Mouse (Mus musculus): ENCODE results near the gene Trpv1. TPM values are rescaled to one million over a fixed set of nuclear protein-coding genes. Genes with fewer than 3 reads are reported as not detected.

The Trpv1 gene
- polyA plus RNA-seq, 1 experiment from 2014 or later = not detected

DNA sequence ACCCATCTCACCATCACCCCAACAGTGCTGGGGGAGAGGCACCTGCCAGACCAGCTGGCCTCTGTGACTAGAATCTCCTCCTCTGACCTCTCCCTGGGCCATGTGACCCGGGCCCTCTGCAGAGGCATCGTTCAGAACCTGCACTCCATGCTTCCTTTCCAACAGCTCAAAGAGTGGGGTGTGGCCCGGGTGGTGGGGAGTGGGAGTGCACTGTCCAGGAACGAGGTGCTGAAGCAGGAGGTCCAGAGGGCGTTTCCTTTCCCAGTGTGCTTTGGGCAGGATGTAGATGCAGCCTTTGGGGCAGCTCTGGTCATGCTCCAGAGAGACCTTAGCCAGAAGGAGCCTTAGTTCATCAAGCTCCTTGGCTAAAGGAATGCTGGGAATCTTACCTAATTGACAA is 11.2 kb upstream of the Trpv1 start:
- Histone ChIP-seq H3K4me1 (replicated peaks; ENCODE audit: control insufficient read depth, insufficient read depth, low read length) (no peaks in the 10 kb centered on the region), H3K27me3 (replicated peaks; ENCODE audit: control insufficient read depth, insufficient read depth, low read length) (no peaks in the 10 kb centered on the region), H3K9ac (ENCODE audit: low read depth, low read length) (no peak overlapping the region), H3K36me3 (ENCODE audit: control insufficient read depth, insufficient read depth, low read length) (no peaks in the 10 kb centered on the region), H3K9me3 (ENCODE audit: control insufficient read depth, low read length) (no peaks in the 10 kb centered on the region), H3K4me3 (ENCODE audit: low read depth, low read length) (no peak overlapping the region), H3K4me2 (no peak overlapping the region), H3K27ac (ENCODE audit: low read depth, low read length) (no peak overlapping the region)
- DNase-seq (ENCODE audit: low spot score) = no peak
- no peak for ATAC-seq (replicated peaks; ENCODE audit: low FRiP score)
- 27% methylated on average over 5 of the region's 5 CpGs for WGBS

DNA sequence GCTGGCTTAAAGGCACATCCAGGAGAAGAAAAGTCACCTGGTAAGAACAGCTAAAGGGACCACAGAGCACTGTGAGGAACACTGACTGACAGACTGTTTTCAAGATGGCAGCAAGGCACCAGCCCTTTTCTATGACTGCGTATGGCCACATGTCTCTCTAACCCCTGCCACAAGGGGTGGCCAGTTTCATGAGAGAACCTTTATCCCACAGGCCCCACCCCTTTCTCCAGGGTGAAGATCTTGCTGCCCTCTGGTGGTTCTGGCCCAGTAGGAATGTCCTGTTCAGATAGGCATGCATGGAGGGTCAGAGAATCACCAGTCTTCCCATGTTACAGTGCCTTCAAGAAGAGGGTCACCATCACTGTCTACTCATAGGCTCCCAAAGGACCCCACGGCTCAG is 10.1 kb upstream of the Trpv1 start:
- Histone ChIP-seq H3K9me3 (ENCODE audit: control insufficient read depth, low read length) (no peaks in the 10 kb centered on the region), H3K9ac (ENCODE audit: low read depth, low read length) (no peak overlapping the region), H3K27me3 (replicated peaks; ENCODE audit: control insufficient read depth, insufficient read depth, low read length) (no peaks in the 10 kb centered on the region), H3K4me1 (replicated peaks; ENCODE audit: control insufficient read depth, insufficient read depth, low read length) (no peaks in the 10 kb centered on the region), H3K4me3 (ENCODE audit: low read depth, low read length) (no peak overlapping the region), H3K4me2 (no peak overlapping the region), H3K36me3 (ENCODE audit: control insufficient read depth, insufficient read depth, low read length) (no peaks in the 10 kb centered on the region), H3K27ac (ENCODE audit: low read depth, low read length) (no peak overlapping the region)
- DNase-seq (ENCODE audit: low spot score) = no peak
- WGBS = 62% methylated on average over 2 of the region's 2 CpGs
- peak; percentile 68 for ATAC-seq (replicated peaks; ENCODE audit: low FRiP score)

DNA sequence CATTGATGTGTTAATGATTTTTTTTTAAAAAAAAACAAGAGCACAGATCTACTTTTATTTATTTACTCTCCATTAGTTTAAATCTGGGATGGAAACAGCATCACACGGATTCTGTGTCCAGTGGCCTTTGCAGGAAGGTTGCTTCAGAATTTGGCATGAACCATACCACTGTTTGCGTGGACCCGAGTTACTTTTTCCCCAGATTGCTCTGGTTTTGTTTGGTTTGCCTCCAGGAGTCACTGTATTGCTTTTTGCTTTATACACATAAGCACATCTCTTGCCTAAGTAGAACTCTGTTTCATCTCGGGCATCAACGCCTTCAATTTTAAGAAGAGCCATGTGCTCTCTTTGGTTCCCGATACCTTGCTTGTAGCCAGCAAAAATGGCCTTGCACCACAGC is 8.2 kb upstream of the Trpv1 start:
- no peaks in the 10 kb centered on the region for H3K4me1 ChIP-seq (replicated peaks; ENCODE audit: control insufficient read depth, insufficient read depth, low read length)
- WGBS = 86% methylated on average over 6 of the region's 6 CpGs
- H3K27me3 ChIP-seq (replicated peaks; ENCODE audit: control insufficient read depth, insufficient read depth, low read length) = no peaks in the 10 kb centered on the region
- no peak overlapping the region for H3K27ac ChIP-seq (ENCODE audit: low read depth, low read length)
- no peak overlapping the region for H3K4me2 ChIP-seq
- DNase-seq (ENCODE audit: low spot score) (no peak), ATAC-seq (replicated peaks; ENCODE audit: low FRiP score) (no peak)
- H3K36me3 ChIP-seq (ENCODE audit: control insufficient read depth, insufficient read depth, low read length) = no peaks in the 10 kb centered on the region
- no peak overlapping the region for H3K4me3 ChIP-seq (ENCODE audit: low read depth, low read length)
- no peaks in the 10 kb centered on the region for H3K9me3 ChIP-seq (ENCODE audit: control insufficient read depth, low read length)
- H3K9ac ChIP-seq (ENCODE audit: low read depth, low read length) = no peak overlapping the region

DNA sequence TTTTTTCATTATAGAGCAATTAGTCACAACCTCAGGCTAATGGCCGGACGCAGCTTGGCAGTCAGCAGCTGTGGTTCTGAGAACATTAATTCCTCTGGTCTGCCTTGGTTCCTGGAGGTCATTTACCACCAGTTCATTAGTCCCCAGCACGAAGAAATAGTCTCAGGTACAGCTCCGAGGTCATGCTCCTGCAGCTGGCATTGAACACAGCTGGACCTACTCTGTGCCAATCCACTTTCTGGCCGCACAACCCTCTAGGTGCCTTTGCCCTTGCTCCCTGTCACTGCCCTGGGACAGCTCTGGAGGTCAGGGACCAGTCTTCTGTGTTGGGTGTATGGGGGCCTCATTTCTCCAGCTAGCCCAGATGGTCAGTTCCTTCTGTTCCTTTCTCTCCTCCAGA is 5.2 kb upstream of the Trpv1 start:
- Histone ChIP-seq H3K27me3 (replicated peaks; ENCODE audit: control insufficient read depth, insufficient read depth, low read length) (no peaks in the 10 kb centered on the region), H3K4me2 (no peak overlapping the region), H3K9ac (ENCODE audit: low read depth, low read length) (no peak overlapping the region), H3K4me3 (ENCODE audit: low read depth, low read length) (no peak overlapping the region), H3K36me3 (ENCODE audit: control insufficient read depth, insufficient read depth, low read length) (no peaks in the 10 kb centered on the region), H3K9me3 (ENCODE audit: control insufficient read depth, low read length) (no peaks in the 10 kb centered on the region), H3K27ac (ENCODE audit: low read depth, low read length) (no peak overlapping the region), H3K4me1 (replicated peaks; ENCODE audit: control insufficient read depth, insufficient read depth, low read length) (no peaks in the 10 kb centered on the region)
- 72% methylated on average over 5 of the region's 5 CpGs for WGBS
- ATAC-seq (replicated peaks; ENCODE audit: low FRiP score) (no peak), DNase-seq (ENCODE audit: low spot score) (no peak)

DNA sequence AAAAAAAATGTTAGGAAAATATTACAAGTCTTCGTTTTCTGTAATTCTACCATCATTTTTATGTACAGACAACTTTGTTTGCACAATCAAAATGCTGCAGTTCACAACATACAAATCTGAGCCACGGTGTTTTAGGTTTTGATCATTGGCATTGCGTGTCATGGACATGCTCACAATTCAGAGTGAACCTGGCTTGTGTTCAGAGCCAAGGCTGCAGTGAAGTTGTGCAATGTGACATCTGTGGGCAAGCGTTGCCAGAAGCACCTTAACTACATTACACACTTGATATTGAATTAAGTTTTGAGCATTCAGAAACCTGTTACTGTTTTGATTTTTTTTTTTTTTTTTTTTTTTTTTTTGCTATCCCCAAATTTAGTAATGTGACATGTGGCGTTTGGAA is 4.0 kb upstream of the Trpv1 start:
- 82% methylated on average over 5 of the region's 5 CpGs for WGBS
- no peak overlapping the region for H3K4me2 ChIP-seq

DNA sequence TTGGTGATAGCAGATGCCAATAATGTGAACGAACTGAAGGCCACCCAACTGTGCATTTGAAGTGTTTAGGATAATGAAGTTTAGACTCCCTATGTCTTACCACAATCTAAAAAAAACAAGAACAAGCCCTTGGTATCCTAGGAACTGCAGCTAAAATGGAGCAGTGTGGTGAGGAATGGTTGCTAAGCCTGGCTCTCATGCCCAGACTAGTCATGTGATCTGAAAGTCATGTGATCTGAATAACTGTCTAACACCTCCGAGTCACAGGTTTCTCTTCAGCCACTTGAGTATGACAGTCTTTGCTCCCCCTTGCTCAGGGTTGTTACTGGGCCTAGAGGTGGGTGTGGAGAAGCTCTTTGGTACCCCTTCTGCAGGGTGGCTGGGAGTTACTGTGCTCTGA is 1.6 kb upstream of the Trpv1 start:
- H3K27me3 ChIP-seq (replicated peaks; ENCODE audit: control insufficient read depth, insufficient read depth, low read length) = no peaks in the 10 kb centered on the region
- H3K4me3 ChIP-seq (ENCODE audit: low read depth, low read length) = no peak overlapping the region
- H3K9ac ChIP-seq (ENCODE audit: low read depth, low read length) = no peak overlapping the region
- no peak overlapping the region for H3K4me2 ChIP-seq
- DNase-seq (ENCODE audit: low spot score) (no peak), ATAC-seq (replicated peaks; ENCODE audit: low FRiP score) (no peak)
- H3K4me1 ChIP-seq (replicated peaks; ENCODE audit: control insufficient read depth, insufficient read depth, low read length) = no peaks in the 10 kb centered on the region
- no peaks in the 10 kb centered on the region for H3K36me3 ChIP-seq (ENCODE audit: control insufficient read depth, insufficient read depth, low read length)
- no peak overlapping the region for H3K27ac ChIP-seq (ENCODE audit: low read depth, low read length)
- H3K9me3 ChIP-seq (ENCODE audit: control insufficient read depth, low read length) = no peaks in the 10 kb centered on the region
- 42% methylated on average over 2 of the region's 2 CpGs for WGBS

More for the DNA sequence above, 4.0 kb upstream of the Trpv1 start:
- ATAC-seq (replicated peaks; ENCODE audit: low FRiP score) (no peak), DNase-seq (ENCODE audit: low spot score) (no peak)
- no peaks in the 10 kb centered on the region for H3K9me3 ChIP-seq (ENCODE audit: control insufficient read depth, low read length)
- H3K27ac ChIP-seq (ENCODE audit: low read depth, low read length) = no peak overlapping the region
- H3K36me3 ChIP-seq (ENCODE audit: control insufficient read depth, insufficient read depth, low read length) = no peaks in the 10 kb centered on the region
- no peak overlapping the region for H3K4me3 ChIP-seq (ENCODE audit: low read depth, low read length)
- no peaks in the 10 kb centered on the region for H3K4me1 ChIP-seq (replicated peaks; ENCODE audit: control insufficient read depth, insufficient read depth, low read length)
- H3K9ac ChIP-seq (ENCODE audit: low read depth, low read length) = no peak overlapping the region
- no peaks in the 10 kb centered on the region for H3K27me3 ChIP-seq (replicated peaks; ENCODE audit: control insufficient read depth, insufficient read depth, low read length)

DNA sequence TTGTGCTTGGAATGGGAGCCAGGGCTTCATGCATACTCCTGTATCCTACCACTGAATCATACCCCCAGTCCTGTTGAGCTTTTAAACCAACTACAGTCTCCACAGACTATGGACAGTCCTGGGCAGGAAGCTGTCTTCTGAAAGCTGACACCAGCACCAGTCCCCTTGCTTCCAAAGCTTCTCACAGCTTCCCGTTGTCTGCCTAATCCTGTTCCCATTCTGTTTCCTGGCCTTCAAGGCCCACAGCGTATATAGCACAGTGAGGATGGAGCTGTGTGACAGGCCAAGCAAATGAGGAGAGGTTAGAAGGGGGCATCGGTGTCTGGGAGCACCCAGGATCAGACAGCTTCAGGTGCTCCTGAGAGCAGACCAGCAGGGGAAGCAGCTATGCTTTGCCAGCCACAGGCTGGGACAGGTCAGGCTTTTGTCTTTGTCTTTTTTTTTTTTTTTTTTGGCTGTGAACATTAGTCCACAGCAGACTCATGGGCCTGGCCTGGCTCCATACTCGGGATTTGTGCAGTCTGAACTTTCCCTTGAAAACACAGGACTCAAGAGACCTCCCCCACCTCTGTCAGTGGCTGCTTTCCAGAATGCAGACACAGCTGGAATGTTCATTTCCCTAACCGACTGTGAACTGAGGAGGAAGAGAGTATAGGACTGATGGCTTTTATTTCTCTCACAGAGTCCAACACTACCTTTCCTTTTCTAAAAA is 2.1 kb downstream of the Trpv1 start:
- 36% methylated on average over 5 of the region's 5 CpGs for WGBS
- no peak overlapping the region for H3K27ac ChIP-seq (ENCODE audit: low read depth, low read length)
- no peak overlapping the region for H3K9ac ChIP-seq (ENCODE audit: low read depth, low read length)
- no peak overlapping the region for H3K4me2 ChIP-seq
- DNase-seq (ENCODE audit: low spot score) = no peak
- H3K36me3 ChIP-seq (ENCODE audit: control insufficient read depth, insufficient read depth, low read length) = no peaks in the 10 kb centered on the region
- H3K9me3 ChIP-seq (ENCODE audit: control insufficient read depth, low read length) = no peaks in the 10 kb centered on the region
- H3K4me3 ChIP-seq (ENCODE audit: low read depth, low read length) = no peak overlapping the region
- H3K27me3 ChIP-seq (replicated peaks; ENCODE audit: control insufficient read depth, insufficient read depth, low read length) = no peaks in the 10 kb centered on the region
- ATAC-seq (replicated peaks; ENCODE audit: low FRiP score) = no peak
- H3K4me1 ChIP-seq (replicated peaks; ENCODE audit: control insufficient read depth, insufficient read depth, low read length) = no peaks in the 10 kb centered on the region

DNA sequence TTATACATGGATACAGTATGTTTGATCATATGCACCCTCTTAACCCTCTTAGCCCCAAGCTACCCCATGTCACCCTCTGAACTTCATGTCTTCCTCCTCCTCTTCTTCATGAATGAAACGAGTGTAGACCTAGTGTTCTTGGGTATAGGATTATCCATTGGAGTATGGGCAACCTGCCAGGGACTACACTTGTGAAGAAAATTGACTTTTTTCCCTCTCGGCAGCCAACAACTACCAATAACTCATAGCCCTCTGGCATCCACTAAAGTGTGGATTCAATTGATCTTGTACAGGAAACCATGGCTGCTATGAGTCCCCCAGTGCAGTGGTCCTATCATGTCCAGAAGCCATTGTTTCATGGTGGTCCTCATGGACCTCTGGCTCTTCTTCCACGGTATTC is 2.6 kb downstream of the Trpv1 start:
- Histone ChIP-seq H3K9ac (ENCODE audit: low read depth, low read length) (no peak overlapping the region), H3K27ac (ENCODE audit: low read depth, low read length) (no peak overlapping the region), H3K36me3 (ENCODE audit: control insufficient read depth, insufficient read depth, low read length) (no peaks in the 10 kb centered on the region), H3K4me3 (ENCODE audit: low read depth, low read length) (no peak overlapping the region), H3K9me3 (ENCODE audit: control insufficient read depth, low read length) (no peaks in the 10 kb centered on the region), H3K27me3 (replicated peaks; ENCODE audit: control insufficient read depth, insufficient read depth, low read length) (no peaks in the 10 kb centered on the region), H3K4me2 (no peak overlapping the region), H3K4me1 (replicated peaks; ENCODE audit: control insufficient read depth, insufficient read depth, low read length) (no peaks in the 10 kb centered on the region)
- no peak for DNase-seq (ENCODE audit: low spot score)
- WGBS = 74% methylated on average over 3 of the region's 3 CpGs
- no peak for ATAC-seq (replicated peaks; ENCODE audit: low FRiP score)

DNA sequence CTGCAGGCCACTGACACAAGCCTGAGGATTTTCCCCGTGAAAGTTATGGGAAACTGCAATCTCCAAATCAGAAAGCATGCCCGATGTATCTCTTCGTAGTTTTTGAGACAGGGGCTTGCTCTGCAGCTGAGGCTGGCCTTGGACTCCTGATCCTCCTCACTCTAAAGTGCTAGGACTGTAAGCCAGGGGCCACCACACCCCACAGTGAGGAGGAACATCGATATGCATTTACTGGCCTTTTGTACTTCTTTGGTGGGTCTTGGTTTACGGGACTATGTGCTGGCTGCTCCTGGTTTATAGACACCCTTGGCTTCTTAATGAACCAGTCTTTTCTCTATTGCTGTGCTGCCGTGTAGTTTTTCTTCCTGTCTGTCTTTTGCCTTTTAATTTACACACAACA is 8.1 kb downstream of the Trpv1 start:
- no peaks in the 10 kb centered on the region for H3K4me1 ChIP-seq (replicated peaks; ENCODE audit: control insufficient read depth, insufficient read depth, low read length)
- no peak for DNase-seq (ENCODE audit: low spot score)
- WGBS = 86% methylated on average over 6 of the region's 6 CpGs
- no peaks in the 10 kb centered on the region for H3K36me3 ChIP-seq (ENCODE audit: control insufficient read depth, insufficient read depth, low read length)
- no peak overlapping the region for H3K9ac ChIP-seq (ENCODE audit: low read depth, low read length)
- no peak overlapping the region for H3K4me2 ChIP-seq
- H3K27me3 ChIP-seq (replicated peaks; ENCODE audit: control insufficient read depth, insufficient read depth, low read length) = no peaks in the 10 kb centered on the region
- no peak for ATAC-seq (replicated peaks; ENCODE audit: low FRiP score)
- no peak overlapping the region for H3K4me3 ChIP-seq (ENCODE audit: low read depth, low read length)
- no peaks in the 10 kb centered on the region for H3K9me3 ChIP-seq (ENCODE audit: control insufficient read depth, low read length)
- H3K27ac ChIP-seq (ENCODE audit: low read depth, low read length) = no peak overlapping the region

Measured in liver, embryonic 11.5 days (tissue).